Mouse (Mus musculus) embryonic facial prominence, embryonic 12.5 days (tissue): ENCODE results near the gene Zfp668. TPM values are rescaled to one million over a fixed set of nuclear protein-coding genes. Genes with fewer than 3 reads are reported as not detected.

ENCODE experiments used
- ATAC-seq: fragments of 200-750 bp; cut with Nextera tagmentation; 2 replicates; pipeline ENCODE4 v1.8.0; 2017; ENCODE audit not compliant: insufficient number of reproducible peaks, insufficient read depth, low FRiP score, low TSS enrichment
- H3K27ac ChIP-seq: fragments of 300-500 bp; sonication (generic); 2 replicates; pipeline ENCODE4 v1.5.1; 2016; ENCODE audit warnings: mild to moderate bottlenecking
- H3K27me3 ChIP-seq: fragments of 300-500 bp; sonication (generic); 2 replicates; pipeline ENCODE4 v1.6.1; 2016; ENCODE audit warnings: mild to moderate bottlenecking, moderate library complexity
- H3K36me3 ChIP-seq: fragments of 300-500 bp; sonication (generic); 2 replicates; pipeline ENCODE4 v1.6.1; 2016; ENCODE audit warnings: mild to moderate bottlenecking
- H3K4me1 ChIP-seq: fragments of 300-500 bp; sonication (generic); 2 replicates; pipeline ENCODE4 v1.6.1; 2016
- H3K4me2 ChIP-seq: fragments of 300-500 bp; sonication (generic); replicated peaks from 2 replicates; pipeline ENCODE4 v1.6.1; 2016; ENCODE audit warnings: mild to moderate bottlenecking, moderate library complexity
- H3K4me3 ChIP-seq: fragments of 300-500 bp; sonication (generic); 2 replicates; pipeline ENCODE4 v1.5.1; 2016; ENCODE audit warnings: mild to moderate bottlenecking
- H3K9ac ChIP-seq: fragments of 300-500 bp; sonication (generic); 2 replicates; pipeline ENCODE4 v1.6.1; 2016; ENCODE audit warnings: mild to moderate bottlenecking, moderate library complexity
- H3K9me3 ChIP-seq: fragments of 300-500 bp; sonication (generic); 2 replicates; pipeline ENCODE4 v1.6.1; 2016; ENCODE audit warnings: mild to moderate bottlenecking, moderate library complexity
- WGBS: fragments of 180-500 bp; shearing (Covaris S2); methylation state at CpG from one replicate; pipeline ENCODE4 v1.1.7; 2016; 5-methylcytosine and 5-hydroxymethylcytosine counted together
- polyA plus RNA-seq: library from polyadenylated mRNA; unstranded; fragments of >200 nt; fragmentation: Nextera tagmentation; extraction: Ambion mirVana; gene quantifications from 2 replicates; pipeline ENCODE4 v1.2.1, GENCODE M21; 2016

The Zfp668 gene
- polyA plus RNA-seq, 1 experiment from 2014 or later, result 32.9 TPM

DNA sequence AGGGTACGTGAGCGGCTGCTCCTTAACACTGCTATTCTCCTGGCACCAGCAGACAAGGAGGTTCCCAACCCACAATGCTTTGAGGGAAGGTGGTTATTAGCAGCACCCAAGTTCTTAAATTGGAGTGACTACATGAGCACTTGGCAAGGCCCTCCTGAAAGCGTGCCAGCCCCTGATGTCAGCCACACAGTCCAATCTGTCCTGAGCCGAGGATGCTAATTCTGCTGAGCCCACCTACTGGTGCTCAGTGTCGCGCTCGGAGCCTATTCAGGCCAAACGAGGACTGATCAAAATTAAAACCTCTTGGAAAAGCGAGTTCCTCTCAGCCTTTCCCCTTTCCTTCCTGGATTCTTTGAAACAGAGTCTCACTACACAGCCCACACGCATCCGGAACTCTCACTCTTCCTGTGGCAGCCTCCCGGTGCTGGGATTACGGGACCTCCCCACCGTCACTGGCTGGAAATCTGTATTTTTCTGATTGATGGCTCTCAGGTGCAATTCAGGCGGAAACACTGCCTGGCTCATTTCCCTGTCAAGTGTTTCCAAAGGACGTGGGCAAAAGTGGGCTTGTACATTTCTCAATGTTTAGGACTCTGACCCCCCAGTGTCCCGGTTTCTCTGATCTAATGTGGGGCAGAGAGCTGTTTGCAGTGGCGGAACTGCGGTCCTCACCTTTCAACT lies 62.2 kb downstream of the Zfp668 start:
- no peak for ATAC-seq
- no peak overlapping the region for H3K4me3 ChIP-seq
- H3K9me3 ChIP-seq, result no peaks in the 10 kb centered on the region
- no peak overlapping the region for H3K27ac ChIP-seq
- H3K4me2 ChIP-seq, result no peak overlapping the region
- H3K36me3 ChIP-seq, result peaks cover 34% of the 10 kb centered on the region
- no peak overlapping the region for H3K9ac ChIP-seq
- whole genome bisulfite sequencing, result 87% methylated on average over 19 of the region's 19 CpGs
- no peaks in the 10 kb centered on the region for H3K27me3 ChIP-seq
- H3K4me1 ChIP-seq, result peaks cover 8% of the 10 kb centered on the region; the same call in 1 of the 2 replicates

DNA sequence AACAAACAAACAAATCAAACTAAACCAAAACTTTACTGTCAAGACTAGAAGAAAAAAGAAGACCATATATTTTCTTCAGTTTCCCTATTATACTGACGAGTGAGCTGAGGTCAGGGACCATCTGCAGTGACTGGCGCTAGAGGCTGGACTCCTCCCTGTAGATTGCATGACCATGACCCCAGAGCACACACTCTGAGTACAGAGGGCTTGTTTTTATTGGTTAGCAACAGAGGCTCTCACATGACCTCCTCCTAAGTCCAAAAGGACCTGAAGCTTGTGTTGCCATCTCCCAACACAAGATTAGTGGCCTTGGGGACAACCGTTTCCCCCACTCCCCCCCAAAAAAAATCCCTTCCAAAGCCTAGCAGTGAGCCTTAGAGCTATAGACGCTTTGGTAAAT lies 62.8 kb downstream of the Zfp668 start:
- peaks cover 39% of the 10 kb centered on the region for H3K36me3 ChIP-seq
- H3K9ac ChIP-seq, result no peak overlapping the region
- H3K4me3 ChIP-seq, result no peak overlapping the region
- no peak overlapping the region for H3K4me2 ChIP-seq
- H3K27ac ChIP-seq, result no peak overlapping the region
- H3K27me3 ChIP-seq, result no peaks in the 10 kb centered on the region
- peaks cover 8% of the 10 kb centered on the region; the same call in 1 of the 2 replicates for H3K4me1 ChIP-seq
- ATAC-seq, result no peak
- no peaks in the 10 kb centered on the region for H3K9me3 ChIP-seq
- WGBS, result 83% methylated on average over 4 of the region's 4 CpGs

Other genes with a start within 250 kb of the Zfp668 start
- gene Bcl7c, start 167.9 kb downstream of the Zfp668 start, polyA plus RNA-seq, result 127 and 141 TPM in 2 replicates
- 27.7 and 30.5 TPM in 2 replicates for gene Ctf1, start 164.1 kb downstream of the Zfp668 start, polyA plus RNA-seq
- gene Ctf2, start 144.7 kb downstream of the Zfp668 start, polyA plus RNA-seq, result 0.55 and 0.68 TPM in 2 replicates
- 11.8 and 11.9 TPM in 2 replicates for gene Fbxl19, start 132.3 kb downstream of the Zfp668 start, polyA plus RNA-seq
- gene Orai3, start 107.0 kb downstream of the Zfp668 start, polyA plus RNA-seq, result 16.7 and 17.5 TPM in 2 replicates
- gene Setd1a, start 100.2 kb downstream of the Zfp668 start, polyA plus RNA-seq, result 25.5 and 26.5 TPM in 2 replicates
- not detected in 2 replicates for gene Gm49388, start 91.2 kb downstream of the Zfp668 start, polyA plus RNA-seq
- 10.3 and 10.9 TPM in 2 replicates for gene Hsd3b7, start 76.2 kb downstream of the Zfp668 start, polyA plus RNA-seq
- 36.1 and 41.5 TPM in 2 replicates for gene Stx4a, start 52.5 kb downstream of the Zfp668 start, polyA plus RNA-seq
- 9.1 and 10.0 TPM in 2 replicates for gene Stx1b, start 52.3 kb downstream of the Zfp668 start, polyA plus RNA-seq
- 15.6 and 16.2 TPM in 2 replicates for gene Zfp646, start 607 bp downstream of the Zfp668 start, polyA plus RNA-seq
- gene Prss53, start 14.1 kb upstream of the Zfp668 start, polyA plus RNA-seq, result 1.2 and 1.3 TPM in 2 replicates
- gene Gm21974, start 18.6 kb upstream of the Zfp668 start, polyA plus RNA-seq, result not detected in 2 replicates
- gene Vkorc1, start 18.8 kb upstream of the Zfp668 start, polyA plus RNA-seq, result 88.6 and 93.5 TPM in 2 replicates
- gene Bckdk, start 27.3 kb upstream of the Zfp668 start, polyA plus RNA-seq, result 86.9 and 88.2 TPM in 2 replicates
- 50.9 and 53.7 TPM in 2 replicates for gene Kat8, start 35.7 kb upstream of the Zfp668 start, polyA plus RNA-seq
- 8.3 and 8.4 TPM in 2 replicates for gene Prss8, start 53.3 kb upstream of the Zfp668 start, polyA plus RNA-seq
- 10.5 and 11.2 TPM in 2 replicates for gene Prss36, start 69.9 kb upstream of the Zfp668 start, polyA plus RNA-seq
- gene Fus, start 90.6 kb upstream of the Zfp668 start, polyA plus RNA-seq, result 582 and 594 TPM in 2 replicates
- gene Pycard, start 117.0 kb upstream of the Zfp668 start, polyA plus RNA-seq, result 11.2 and 13.6 TPM in 2 replicates
- gene Trim72, start 127.1 kb upstream of the Zfp668 start, polyA plus RNA-seq, result 0.34 and 0.45 TPM in 2 replicates
- 0.74 and 0.88 TPM in 2 replicates for gene Itgam, start 185.8 kb upstream of the Zfp668 start, polyA plus RNA-seq
- gene Gm49368, start 185.9 kb upstream of the Zfp668 start, polyA plus RNA-seq, result not detected in 2 replicates